Mouse (Mus musculus) C2C12 (cell line): ENCODE data around the gene Mindy2.

Source experiments
- CEBPB ChIP-seq: IDR thresholded peaks from one replicate; pipeline ENCODE4 v1.6.1; 2011; ENCODE audit warnings: low read depth, mild to moderate bottlenecking, control low read depth, moderate library complexity
- CTCF ChIP-seq: IDR thresholded peaks from one replicate; pipeline ENCODE4 v1.5.1; 2011; ENCODE audit not compliant: control insufficient read depth, insufficient read depth, insufficient read length
- FOSL1 ChIP-seq: IDR thresholded peaks from one replicate; pipeline ENCODE4 v1.8.0; 2011; ENCODE audit warnings: mild to moderate bottlenecking, low read length; ENCODE audit not compliant: poor library complexity, insufficient read depth, severe bottlenecking
- MAX ChIP-seq: IDR thresholded peaks from one replicate; pipeline ENCODE4 v1.6.1; 2011; ENCODE audit warnings: mild to moderate bottlenecking, control low read depth
- MYOD1 ChIP-seq: IDR thresholded peaks from one replicate; pipeline ENCODE4 v1.6.1; 2011; ENCODE audit warnings: low read depth; ENCODE audit not compliant: control insufficient read depth, insufficient read length
- MYOG ChIP-seq: IDR thresholded peaks from one replicate; pipeline ENCODE4 v1.6.1; 2011; ENCODE audit not compliant: control insufficient read depth, insufficient read length; ENCODE audit errors: extremely low read depth
- USF1 ChIP-seq: IDR thresholded peaks from one replicate; pipeline ENCODE4 v1.6.1; 2011; ENCODE audit warnings: low read depth, mild to moderate bottlenecking, control low read depth, moderate library complexity

GRCm38 (mm10) chr9:70695723-70696122 lies 38.7 kb upstream of the Mindy2 start:
- no peak for TF ChIP-seq CTCF
- no peak for TF ChIP-seq USF1
- TF ChIP-seq CEBPB = no peak
- no peak for TF ChIP-seq MYOD1
- TF ChIP-seq MAX = no peak
- no peak for TF ChIP-seq MYOG
- TF ChIP-seq FOSL1 = no peak
